Mouse (Mus musculus) heart, embryonic 11.5 days (tissue): ENCODE data around the gene Fbxo17. TPM values are rescaled to one million over a fixed set of nuclear protein-coding genes. Genes with fewer than 3 reads are reported as not detected.
A peak's percentile ranks its signal among the peaks of the same experiment; 100 is the strongest.
"Not testable (repeated sequence)": the region's sequence is repeated elsewhere in the genome, so short reads cannot be mapped to it uniquely, and the experiment has no call there.

Experiments used
- ATAC-seq: fragments of 200-750 bp; cut with Nextera tagmentation; replicated peaks from 2 replicates; pipeline ENCODE4 v1.8.0; 2017; ENCODE audit warnings: moderate library complexity; ENCODE audit not compliant: insufficient number of reproducible peaks, low FRiP score, low TSS enrichment
- H3K27ac ChIP-seq: fragments of 300-500 bp; sonication (generic); 2 replicates; pipeline ENCODE4 v1.5.1; 2014; ENCODE audit warnings: mild to moderate bottlenecking, low read depth, low read length
- H3K27me3 ChIP-seq: fragments of 300-500 bp; sonication (generic); 2 replicates; pipeline ENCODE4 v1.6.1; 2014; ENCODE audit warnings: mild to moderate bottlenecking, low read length, mixed read lengths; ENCODE audit not compliant: control insufficient read depth, insufficient read depth
- H3K36me3 ChIP-seq: fragments of 300-500 bp; sonication (generic); 2 replicates; pipeline ENCODE4 v1.6.1; 2014; ENCODE audit warnings: mild to moderate bottlenecking, low read length, moderate library complexity, mixed read lengths; ENCODE audit not compliant: control insufficient read depth, insufficient read depth
- H3K4me1 ChIP-seq: fragments of 300-500 bp; sonication (generic); 2 replicates; pipeline ENCODE4 v1.6.1; 2014; ENCODE audit warnings: low read length; ENCODE audit not compliant: control insufficient read depth, insufficient read depth
- H3K4me2 ChIP-seq: fragments of 300-500 bp; sonication (generic); 2 replicates; pipeline ENCODE4 v1.6.1; 2014; ENCODE audit warnings: mild to moderate bottlenecking, moderate library complexity
- H3K4me3 ChIP-seq: fragments of 300-500 bp; sonication (generic); 2 replicates; pipeline ENCODE4 v1.5.1; 2014; ENCODE audit warnings: low read depth, low read length
- H3K9ac ChIP-seq: fragments of 300-500 bp; sonication (generic); 2 replicates; pipeline ENCODE4 v1.6.1; 2014; ENCODE audit warnings: mild to moderate bottlenecking, low read depth, low read length, moderate library complexity
- H3K9me3 ChIP-seq: fragments of 300-500 bp; sonication (generic); replicated peaks from 2 replicates; pipeline ENCODE4 v1.6.1; 2016; ENCODE audit warnings: low read length; ENCODE audit not compliant: control insufficient read depth
- WGBS: fragments of 180-500 bp; shearing (Covaris S2); extraction: QIAGEN DNeasy Blood & Tissue Kit; methylation state at CpG from one replicate; pipeline ENCODE4 v1.1.7; 2014; ENCODE audit not compliant: insufficient replicate concordance; 5-methylcytosine and 5-hydroxymethylcytosine counted together
- polyA plus RNA-seq: library from polyadenylated mRNA; unstranded; fragments of >200 nt; fragmentation: Nextera tagmentation; extraction: Ambion mirVana; gene quantifications from 2 replicates; pipeline ENCODE4 v1.2.1, GENCODE M21; 2014

Gene Fbxo17
- polyA plus RNA-seq, 1 experiment from 2014 or later = 12.0 TPM

DNA sequence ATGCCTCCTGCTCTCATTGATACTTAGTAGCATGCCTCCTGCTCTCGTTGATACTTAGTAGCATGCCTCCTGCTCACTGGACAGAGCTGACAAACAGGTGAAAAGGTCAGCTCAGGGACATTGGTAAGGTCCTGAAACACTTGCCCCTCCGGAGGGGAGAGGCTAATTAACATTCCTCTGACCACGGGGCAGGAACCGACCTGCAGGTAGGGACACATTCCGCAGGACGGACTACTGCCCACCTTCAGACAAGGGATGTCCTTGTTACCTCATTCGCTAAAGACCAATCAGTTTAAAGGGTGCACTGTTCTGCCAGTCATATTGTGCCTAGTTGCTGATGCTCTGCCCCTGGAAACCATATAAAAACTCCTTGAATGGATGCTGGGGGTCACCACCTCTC lies 25.5 kb upstream of the Fbxo17 start:
- no peaks in the 10 kb centered on the region for H3K4me1 ChIP-seq
- no peak for ATAC-seq
- H3K27ac ChIP-seq = no peak overlapping the region
- WGBS = 61% methylated on average over 7 of the region's 7 CpGs
- no peak overlapping the region for H3K4me2 ChIP-seq
- H3K36me3 ChIP-seq = no peaks in the 10 kb centered on the region
- H3K9me3 ChIP-seq = no peaks in the 10 kb centered on the region
- H3K4me3 ChIP-seq = no peak overlapping the region
- no peak overlapping the region for H3K9ac ChIP-seq
- peaks cover 12% of the 10 kb centered on the region for H3K27me3 ChIP-seq

DNA sequence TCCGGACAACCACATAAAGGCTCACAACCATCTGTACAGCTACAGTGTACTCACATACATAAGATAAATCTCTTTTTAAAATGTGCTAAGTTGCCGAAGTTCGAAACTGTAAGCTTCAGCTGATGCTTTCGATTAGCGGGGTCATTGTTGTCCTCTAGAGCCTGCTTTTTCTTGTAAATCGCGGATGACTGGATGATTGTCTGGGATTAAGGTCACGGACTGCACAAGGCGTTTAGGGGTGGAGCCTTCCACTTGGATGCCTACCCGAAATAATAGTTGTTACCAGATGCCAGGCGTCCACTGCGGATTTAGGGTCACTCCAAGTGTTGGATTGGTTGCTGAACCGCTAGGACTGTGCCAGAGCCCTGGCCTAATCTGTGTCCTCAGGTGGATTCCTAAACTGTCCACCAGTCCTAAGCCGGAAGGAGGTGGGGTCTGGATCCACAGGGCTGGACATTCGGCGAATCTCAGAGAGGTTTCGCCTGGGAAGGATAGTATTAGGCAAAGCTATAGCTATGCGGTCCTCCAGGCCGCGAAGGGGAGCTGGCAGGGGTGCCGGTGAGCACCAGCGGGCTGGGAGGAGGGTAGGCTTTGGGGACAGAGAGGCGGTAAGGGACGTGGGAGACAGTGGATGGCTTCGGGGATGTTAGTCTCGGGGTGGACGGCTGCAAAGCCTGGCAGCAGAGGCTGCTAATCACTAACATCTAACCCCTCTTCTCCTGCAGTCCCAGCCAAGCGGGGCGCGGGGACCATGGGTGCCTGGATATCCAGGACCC lies 23.9 kb upstream of the Fbxo17 start, which contains the start of gene Fbxo27:
Fbxo27 (plus strand) TSS at position 305 of the 776 bp plus-strand sequence.
- Histone ChIP-seq H3K4me1 (no peaks in the 10 kb centered on the region), H3K9ac (peak within 1 kb of the TSS; percentile 1; the same call in 1 of the 2 replicates), H3K4me3 (peak within 1 kb of the TSS; percentile 51), H3K27ac (no peak within 1 kb of the TSS), H3K9me3 (no peaks in the 10 kb centered on the region), H3K36me3 (no peaks in the 10 kb centered on the region), H3K4me2 (peak within 1 kb of the TSS; percentile 84), H3K27me3 (peaks cover 12% of the 10 kb centered on the region)
- WGBS = 34% methylated on average over 29 of the region's 30 CpGs
- 0 out of 2 replicates have a peak, but pooled peaks have one; percentile 17 for ATAC-seq

DNA sequence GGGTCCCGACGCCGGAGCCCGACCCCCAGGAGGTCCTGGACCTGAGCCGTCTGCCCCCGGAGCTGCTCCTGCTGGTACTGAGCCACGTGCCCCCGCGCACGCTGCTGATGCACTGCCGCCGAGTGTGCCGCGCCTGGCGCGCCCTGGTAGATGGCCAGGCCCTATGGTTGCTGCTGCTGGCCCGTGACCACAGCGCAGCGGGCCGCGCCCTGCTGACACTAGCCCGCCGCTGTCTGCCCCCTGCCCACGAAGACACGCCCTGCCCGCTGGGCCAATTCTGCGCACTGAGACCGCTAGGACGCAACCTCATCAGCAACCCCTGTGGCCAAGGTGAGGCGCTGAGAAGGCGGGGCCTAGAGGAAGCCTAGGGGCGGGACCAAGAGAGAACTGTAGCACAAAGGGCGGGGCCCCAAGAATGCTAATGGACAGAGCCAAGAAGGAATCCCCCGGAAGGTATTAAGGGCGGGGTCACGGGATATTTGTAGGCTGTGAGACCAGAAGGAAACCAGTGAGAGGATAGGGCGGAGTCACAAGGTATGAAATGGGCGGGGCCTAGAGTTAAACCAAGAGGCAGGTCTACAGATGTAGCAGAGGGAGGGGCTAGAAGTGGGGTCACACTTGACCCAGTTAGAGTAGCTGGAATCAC lies 23.2 kb upstream of the Fbxo17 start:
- Histone ChIP-seq H3K4me3 (peak overlapping the region; percentile 51), H3K27ac (no peak overlapping the region), H3K9me3 (no peaks in the 10 kb centered on the region), H3K4me1 (no peaks in the 10 kb centered on the region), H3K27me3 (peaks cover 12% of the 10 kb centered on the region), H3K36me3 (no peaks in the 10 kb centered on the region), H3K9ac (peak overlapping the region; percentile 1; the same call in 1 of the 2 replicates), H3K4me2 (peak overlapping the region; percentile 84)
- ATAC-seq = peak; percentile 69
- under 1% methylated on average over 35 of the region's 38 CpGs for WGBS

DNA sequence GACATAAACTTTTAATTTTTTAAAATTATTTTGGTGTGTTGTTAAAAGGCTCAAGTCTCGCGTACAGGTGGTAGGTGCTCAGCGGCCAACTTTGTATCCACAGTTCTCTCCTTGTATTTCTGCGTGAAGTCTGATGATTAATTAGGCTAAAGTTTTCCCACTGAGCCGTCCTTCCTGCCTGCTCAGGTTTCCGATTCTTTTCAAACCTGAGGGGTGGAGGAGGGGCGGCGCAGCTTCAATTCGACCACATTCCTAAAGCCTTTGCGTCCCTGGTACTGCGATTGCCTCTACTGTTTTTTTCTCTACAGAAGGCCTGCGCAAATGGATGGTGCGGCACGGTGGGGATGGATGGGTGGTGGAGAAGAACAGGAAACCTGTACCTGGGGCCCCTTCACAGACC lies 22.2 kb upstream of the Fbxo17 start:
- Histone ChIP-seq H3K36me3 (no peaks in the 10 kb centered on the region), H3K4me2 (peak overlapping the region; percentile 84), H3K27me3 (peaks cover 12% of the 10 kb centered on the region), H3K27ac (no peak overlapping the region), H3K4me3 (no peak overlapping the region), H3K4me1 (no peaks in the 10 kb centered on the region), H3K9ac (no peak overlapping the region), H3K9me3 (no peaks in the 10 kb centered on the region)
- WGBS = 7% methylated on average over 14 of the region's 14 CpGs
- no peak for ATAC-seq

DNA sequence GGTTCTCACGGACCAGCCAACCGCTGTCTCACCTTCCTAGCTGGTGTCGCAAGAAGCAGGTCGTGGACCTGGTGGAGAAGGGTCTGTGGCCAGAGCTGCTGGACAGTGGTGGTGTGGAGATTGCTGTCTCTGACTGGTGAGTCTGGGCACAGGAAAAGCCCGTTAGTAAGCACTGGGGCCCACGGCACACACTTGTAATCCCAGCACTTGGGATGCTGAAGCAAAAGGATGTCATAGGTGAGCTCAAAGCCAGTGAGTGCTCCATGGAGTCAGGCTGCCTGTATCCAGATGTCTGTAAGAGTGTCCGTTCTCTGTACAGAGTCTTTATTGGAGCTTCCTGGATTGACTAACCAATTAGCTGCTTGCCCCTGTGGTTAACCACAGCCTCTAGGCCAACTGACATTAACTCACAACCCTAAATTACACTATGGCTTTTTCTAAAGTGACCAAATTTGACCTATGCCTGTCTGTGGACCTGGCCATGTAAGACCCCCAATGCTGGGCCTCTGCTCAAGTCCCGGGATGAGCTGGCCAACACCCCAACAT lies 21.6 kb upstream of the Fbxo17 start:
- no peaks in the 10 kb centered on the region for H3K36me3 ChIP-seq
- no peak overlapping the region for H3K27ac ChIP-seq
- H3K9ac ChIP-seq = no peak overlapping the region
- no peaks in the 10 kb centered on the region for H3K9me3 ChIP-seq
- H3K27me3 ChIP-seq = peaks cover 12% of the 10 kb centered on the region
- 48% methylated on average over 8 of the region's 8 CpGs for WGBS
- no peak overlapping the region; the same call in 1 of the 2 replicates for H3K4me2 ChIP-seq
- no peak overlapping the region for H3K4me3 ChIP-seq
- H3K4me1 ChIP-seq = no peaks in the 10 kb centered on the region
- ATAC-seq = no peak

DNA sequence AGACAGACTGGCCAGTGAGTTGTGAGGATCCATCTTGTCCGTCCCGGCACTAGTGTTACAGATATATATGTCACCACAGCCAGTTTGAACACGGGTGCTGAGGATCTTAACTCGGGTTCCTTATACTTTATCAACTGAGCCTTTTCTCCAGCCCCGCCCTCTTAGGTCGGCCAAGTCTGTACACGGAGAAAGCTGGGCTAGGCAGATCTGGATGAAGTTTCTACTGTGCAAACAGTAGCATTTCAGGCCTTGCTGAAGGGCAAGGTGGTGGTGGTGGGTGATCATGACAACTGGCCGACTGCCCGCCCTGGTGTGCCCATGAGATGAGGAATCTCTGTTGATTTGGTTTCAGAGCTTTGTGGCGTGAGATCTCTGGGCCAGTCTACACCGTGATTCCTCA lies 19.3 kb upstream of the Fbxo17 start:
- 83% methylated on average over 11 of the region's 11 CpGs for WGBS
- no peak for ATAC-seq
- no peaks in the 10 kb centered on the region for H3K9me3 ChIP-seq
- H3K36me3 ChIP-seq = no peaks in the 10 kb centered on the region
- no peak overlapping the region for H3K27ac ChIP-seq
- H3K4me3 ChIP-seq = no peak overlapping the region
- H3K27me3 ChIP-seq = peaks cover 12% of the 10 kb centered on the region
- H3K9ac ChIP-seq = no peak overlapping the region
- H3K4me2 ChIP-seq = no peak overlapping the region
- no peaks in the 10 kb centered on the region for H3K4me1 ChIP-seq

DNA sequence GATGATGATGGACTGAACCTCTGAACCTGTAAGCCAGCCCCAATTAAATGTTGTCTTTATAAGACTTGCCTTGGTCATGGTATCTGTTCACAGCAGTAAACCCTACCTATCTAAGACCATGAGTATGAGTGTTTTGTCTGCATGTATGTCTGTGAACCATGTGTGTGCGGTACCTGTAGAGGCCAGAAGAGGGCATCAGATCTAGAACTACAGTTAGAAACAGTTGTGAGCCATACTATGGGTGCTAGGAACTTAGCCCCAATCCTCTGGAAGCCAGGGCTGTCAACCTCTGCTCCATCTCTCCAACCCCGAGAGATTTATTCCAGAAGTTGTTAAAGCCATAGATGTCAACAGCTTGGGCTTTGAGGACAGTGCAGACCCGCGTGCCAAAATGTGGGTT lies 16.3 kb upstream of the Fbxo17 start:
- Histone ChIP-seq H3K4me1 (no peaks in the 10 kb centered on the region), H3K36me3 (no peaks in the 10 kb centered on the region), H3K4me3 (no peak overlapping the region), H3K4me2 (no peak overlapping the region), H3K9me3 (no peaks in the 10 kb centered on the region), H3K27me3 (no peaks in the 10 kb centered on the region), H3K9ac (no peak overlapping the region), H3K27ac (no peak overlapping the region)
- no peak for ATAC-seq
- 93% methylated on average over 4 of the region's 4 CpGs for WGBS

DNA sequence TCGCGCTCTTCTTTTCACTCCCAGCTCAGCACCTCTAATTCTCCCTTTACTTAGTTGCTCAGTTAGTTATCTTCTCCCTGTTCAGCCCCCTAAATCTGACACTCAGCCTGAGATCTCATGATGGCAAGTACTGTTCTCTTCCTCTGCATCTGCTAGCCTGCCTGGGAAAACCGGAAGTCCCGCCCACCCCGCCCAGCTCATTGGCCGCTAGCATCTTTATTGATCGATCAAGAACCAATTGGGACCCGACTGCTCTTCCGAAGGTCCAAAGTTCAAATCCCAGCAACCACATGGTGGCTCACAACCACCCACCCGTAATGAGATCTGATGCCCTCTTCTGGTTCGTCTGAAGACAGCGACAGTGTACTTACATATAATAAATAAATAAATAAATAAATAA lies 15.3 kb upstream of the Fbxo17 start:
- not testable (repeated sequence) for H3K9ac ChIP-seq, H3K4me3 ChIP-seq, H3K27ac ChIP-seq, H3K36me3 ChIP-seq, H3K9me3 ChIP-seq, H3K4me1 ChIP-seq, ATAC-seq, H3K27me3 ChIP-seq, H3K4me2 ChIP-seq
- WGBS = 94% methylated on average over 12 of the region's 12 CpGs
